Mouse (Mus musculus) heart, embryonic 10.5 days (tissue): ENCODE measurements around the gene Foxd1. TPM values are rescaled to one million over a fixed set of nuclear protein-coding genes. Genes with fewer than 3 reads are reported as not detected.

Experiments
- polyA plus RNA-seq: library from polyadenylated mRNA; unstranded; fragments of >200 nt; fragmentation: Nextera tagmentation; extraction: Ambion mirVana; gene quantifications from 2 replicates; pipeline ENCODE4 v1.2.1, GENCODE M21; 2016

Gene Foxd1
- polyA plus RNA-seq, 1 experiment from 2014 or later, result 0.16 TPM

Other genes with a start within 250 kb of the Foxd1 start
- gene Arhgef28, start 147.8 kb upstream of the Foxd1 start, polyA plus RNA-seq, result 10.2 and 10.6 TPM in 2 replicates
- 25.1 and 32.1 TPM in 2 replicates for gene Utp15, start 91.2 kb upstream of the Foxd1 start, polyA plus RNA-seq
- 14.8 and 16.3 TPM in 2 replicates for gene Ankra2, start 91.2 kb upstream of the Foxd1 start, polyA plus RNA-seq
- gene Gm21976, start 74.4 kb upstream of the Foxd1 start, polyA plus RNA-seq, result not detected in 2 replicates
- 512 and 641 TPM in 2 replicates for gene Btf3, start 37.2 kb upstream of the Foxd1 start, polyA plus RNA-seq
- gene Gm10320, start 137.8 kb downstream of the Foxd1 start, polyA plus RNA-seq, result 0.48 and 0.82 TPM in 2 replicates